Mouse (Mus musculus) liver, adult 2 months (tissue): Measurements from ENCODE around the gene Npas1.

Source experiments
- CTCF ChIP-seq: fragments of 200-500 bp; IDR thresholded peaks from 2 replicates; pipeline ENCODE4 v1.5.1; 2011; ENCODE audit warnings: low read depth, low read length, control low read depth
- POLR2A ChIP-seq: fragments of 200-500 bp; IDR thresholded peaks from 2 replicates; pipeline ENCODE4 v1.6.1; 2011; ENCODE audit warnings: low read length, control low read depth; ENCODE audit not compliant: insufficient read depth; ENCODE audit errors: extremely low read depth

GRCm38 (mm10) chr7:16461705-16462104, 15.8 kb downstream of the Npas1 start:
- TF ChIP-seq CTCF (no peak), POLR2A (no peak)
